Mouse (Mus musculus): Measurements from ENCODE around the gene Trim67. TPM values are rescaled to one million over a fixed set of nuclear protein-coding genes. Genes with fewer than 3 reads are reported as not detected.

The Trim67 gene
- total RNA-seq, 2 experiments from 2014 or later = 2.9 to 3.1 TPM

- no peak for TF ChIP-seq CTCF (conservative IDR thresholded peaks at IDR 0.05)
- no peak overlapping the region for H3K27ac ChIP-seq
- DNase-seq (ENCODE audit: low spot score in 2 of 2) = no peak
- H3K4me3 ChIP-seq = no peak overlapping the region
These were observed 52.2 kb downstream of the Trim67 start for GRCm38 (mm10) chr8:124845131-124845530.

GRCm38 (mm10) chr8:124845573-124845972 lies 52.7 kb downstream of the Trim67 start:
- DNase-seq (ENCODE audit: low spot score in 2 of 2) = no peak
- TF ChIP-seq CTCF (conservative IDR thresholded peaks at IDR 0.05) = no peak
- H3K4me3 ChIP-seq = no peak overlapping the region
- H3K27ac ChIP-seq = no peak overlapping the region

- no peak overlapping the region for H3K27ac ChIP-seq
- DNase-seq (ENCODE audit: low spot score in 2 of 2) = no peak
- H3K4me3 ChIP-seq = no peak overlapping the region
- no peak for TF ChIP-seq CTCF (conservative IDR thresholded peaks at IDR 0.05)
These were observed 60.6 kb downstream of the Trim67 start for GRCm38 (mm10) chr8:124853511-124853910.

- DNase-seq (ENCODE audit: low spot score in 2 of 2) = no peak
- peak; percentile 62 for TF ChIP-seq CTCF (conservative IDR thresholded peaks at IDR 0.05)
- Histone ChIP-seq H3K27ac (no peak overlapping the region), H3K4me3 (no peak overlapping the region)
These were observed 66.6 kb downstream of the Trim67 start for GRCm38 (mm10) chr8:124859466-124859865.

- no peak overlapping the region for H3K4me3 ChIP-seq
- no peak for TF ChIP-seq CTCF (conservative IDR thresholded peaks at IDR 0.05)
- DNase-seq (ENCODE audit: low spot score in 2 of 2) = no peak
- H3K27ac ChIP-seq = no peak overlapping the region
These were observed 67.3 kb downstream of the Trim67 start for GRCm38 (mm10) chr8:124860188-124860587.

- peak within 1 kb of the TSS; percentile 83 for H3K4me3 ChIP-seq
These were observed 69.7 kb downstream of the Trim67 start, which contains the start of the genes Gnpat and 2810004N23Rik for GRCm38 (mm10) chr8:124862321-124863162. TSS of gene Gnpat (plus strand) at chr8:124863033. TSS of gene 2810004N23Rik (minus strand) at chr8:124863120.

GRCm38 (mm10) chr8:124863163-124863677 lies 70.3 kb downstream of the Trim67 start:
- no peak; the same call in 1 of the 2 replicates for TF ChIP-seq CTCF (conservative IDR thresholded peaks at IDR 0.05)
- Histone ChIP-seq H3K27ac (peak overlapping the region; percentile 96), H3K4me3 (peak overlapping the region; percentile 83)
- DNase-seq (ENCODE audit: low spot score in 2 of 2) = no peak

More at GRCm38 (mm10) chr8:124862321-124863162, 69.7 kb downstream of the Trim67 start, which contains the start of the genes Gnpat and 2810004N23Rik:
- peak; percentile 91 to 96 for DNase-seq (ENCODE audit: low spot score in 2 of 2)
- TF ChIP-seq CTCF (conservative IDR thresholded peaks at IDR 0.05) = no peak
- H3K27ac ChIP-seq = peak within 1 kb of the TSS; percentile 96

GRCm38 (mm10) chr8:124863729-124864128 lies 70.8 kb downstream of the Trim67 start:
- DNase-seq (ENCODE audit: low spot score in 2 of 2) = no peak
- H3K4me3 ChIP-seq = peak overlapping the region; percentile 83
- TF ChIP-seq CTCF (conservative IDR thresholded peaks at IDR 0.05) = no peak
- H3K27ac ChIP-seq = peak overlapping the region; percentile 96

GRCm38 (mm10) chr8:124866669-124867068 lies 73.8 kb downstream of the Trim67 start:
- Histone ChIP-seq H3K4me3 (no peak overlapping the region), H3K27ac (no peak overlapping the region)
- DNase-seq (ENCODE audit: low spot score in 2 of 2) = no peak
- TF ChIP-seq CTCF (conservative IDR thresholded peaks at IDR 0.05) = no peak

GRCm38 (mm10) chr8:124867126-124867525 lies 74.2 kb downstream of the Trim67 start:
- Histone ChIP-seq H3K27ac (no peak overlapping the region), H3K4me3 (no peak overlapping the region)
- TF ChIP-seq CTCF (conservative IDR thresholded peaks at IDR 0.05) = no peak
- no peak for DNase-seq (ENCODE audit: low spot score in 2 of 2)

- no peak for DNase-seq (ENCODE audit: low spot score in 2 of 2)
- Histone ChIP-seq H3K27ac (no peak overlapping the region), H3K4me3 (no peak overlapping the region)
- TF ChIP-seq CTCF (conservative IDR thresholded peaks at IDR 0.05) = no peak
These were observed 76.8 kb downstream of the Trim67 start for GRCm38 (mm10) chr8:124869708-124870107.

GRCm38 (mm10) chr8:124871474-124871873 lies 78.6 kb downstream of the Trim67 start:
- H3K4me3 ChIP-seq = no peak overlapping the region
- no peak for DNase-seq (ENCODE audit: low spot score in 2 of 2)
- no peak overlapping the region for H3K27ac ChIP-seq
- no peak for TF ChIP-seq CTCF (conservative IDR thresholded peaks at IDR 0.05)

GRCm38 (mm10) chr8:124872081-124872480 lies 79.2 kb downstream of the Trim67 start:
- H3K4me3 ChIP-seq = no peak overlapping the region
- DNase-seq (ENCODE audit: low spot score in 2 of 2) = no peak
- no peak overlapping the region for H3K27ac ChIP-seq
- TF ChIP-seq CTCF (conservative IDR thresholded peaks at IDR 0.05) = no peak
